Mouse (Mus musculus) CH12.LX (cell line): Measurements from ENCODE around the gene Ggact. TPM values are rescaled to one million over a fixed set of nuclear protein-coding genes. Genes with fewer than 3 reads are reported as not detected.
A peak's percentile ranks its signal among the peaks of the same experiment; 100 is the strongest.

Experiments used
- DNase-seq: peaks from one replicate; pipeline ENCODE4 v3.0.0-alpha.2; 2013; ENCODE audit errors: extremely low read depth
- H3K27ac ChIP-seq: 2 replicates; pipeline ENCODE4 v1.5.1; 2012; ENCODE audit warnings: low read depth, mild to moderate bottlenecking, control low read depth, moderate library complexity; ENCODE audit not compliant: insufficient read depth
- H3K27me3 ChIP-seq: replicated peaks from 2 replicates; pipeline ENCODE3; 2012; ENCODE audit warnings: inconsistent platforms
- H3K36me3 ChIP-seq, 2 experiments: replicated peaks in 1 of 2; 2 replicates each; pipeline versions ENCODE3 to v1.6.1; 2012; ENCODE audit warnings: inconsistent platforms in 1 of 2, low read length in 1 of 2, mild to moderate bottlenecking in 1 of 2, mixed read lengths in 1 of 2, moderate library complexity in 1 of 2; ENCODE audit not compliant: control insufficient read depth in 1 of 2, insufficient read depth in 1 of 2
- H3K4me1 ChIP-seq, 2 experiments: 2 replicates each; pipeline ENCODE4 v1.6.1; 2012; ENCODE audit warnings: inconsistent platforms in 1 of 2, moderate library complexity in 1 of 2; ENCODE audit not compliant: insufficient read depth in 2 of 2, control insufficient read depth in 1 of 2
- H3K4me2 ChIP-seq: 2 replicates; pipeline ENCODE4 v1.6.1; 2012; ENCODE audit warnings: low read depth, mild to moderate bottlenecking, control low read depth; ENCODE audit not compliant: poor library complexity, insufficient read depth, severe bottlenecking
- H3K4me3 ChIP-seq, 3 experiments: fragments of 150-350 bp in 1 of 3; sonication (generic) in 1 of 3; replicated peaks in 1 of 3; 2 replicates each; pipeline versions ENCODE3 to v1.5.1; 2011 to 2012; ENCODE audit warnings: low read depth in 2 of 3, low read length in 2 of 3, mild to moderate bottlenecking in 2 of 3, moderate library complexity in 2 of 3, control low read depth in 1 of 3, improper control_type of control experiment in 1 of 3, inconsistent platforms in 1 of 3, mixed read lengths in 1 of 3; ENCODE audit not compliant: poor library complexity in 1 of 3
- H3K79me2 ChIP-seq: replicated peaks from 2 replicates; pipeline ENCODE4 v1.6.1; 2012; ENCODE audit warnings: mild to moderate bottlenecking, moderate library complexity; ENCODE audit not compliant: control insufficient read depth, poor library complexity, insufficient read depth, severe bottlenecking; ENCODE audit errors: extremely low read depth
- H3K9ac ChIP-seq: 2 replicates; pipeline ENCODE4 v1.6.1; 2012; ENCODE audit warnings: low read depth, mild to moderate bottlenecking, control low read depth, moderate library complexity; ENCODE audit not compliant: insufficient read depth
- H3K9me3 ChIP-seq: replicated peaks from 2 replicates; pipeline ENCODE3; 2012; ENCODE audit warnings: low read length, inconsistent platforms, mixed read lengths
- BHLHE40 ChIP-seq: IDR thresholded peaks from 2 replicates; pipeline ENCODE4 v1.6.1; 2011; ENCODE audit warnings: mild to moderate bottlenecking, low read depth, low read length, improper control_type of control experiment
- CHD1 ChIP-seq: IDR thresholded peaks from 2 replicates; pipeline ENCODE4 v1.6.1; 2012; ENCODE audit warnings: low read depth, low read length, improper control_type of control experiment, inconsistent platforms
- CHD2 ChIP-seq: IDR thresholded peaks from 2 replicates; pipeline ENCODE4 v1.6.1; 2011; ENCODE audit warnings: low read length, improper control_type of control experiment
- CTCF ChIP-seq, 2 experiments: IDR thresholded peaks in 1 of 2; conservative IDR thresholded peaks in 1 of 2; 2 replicates each; pipeline ENCODE4 v1.5.1; 2011 to 2012; ENCODE audit warnings: low read depth in 2 of 2, low read length in 2 of 2, improper control_type of control experiment in 1 of 2, inconsistent platforms in 1 of 2, mild to moderate bottlenecking in 1 of 2, moderate library complexity in 1 of 2
- E2F4 ChIP-seq: IDR thresholded peaks from 2 replicates; pipeline ENCODE4 v1.6.1; 2011; ENCODE audit warnings: low read depth, low read length, improper control_type of control experiment; ENCODE audit not compliant: insufficient replicate concordance
- ELF1 ChIP-seq: IDR thresholded peaks from 2 replicates; pipeline ENCODE4 v1.6.1; 2014; ENCODE audit warnings: low read depth, mild to moderate bottlenecking, inconsistent platforms, low read length, improper control_type of control experiment
- EP300 ChIP-seq: IDR thresholded peaks from 2 replicates; pipeline ENCODE4 v1.6.1; 2011; ENCODE audit warnings: low read length, improper control_type of control experiment
- GABPA ChIP-seq: IDR thresholded peaks from 2 replicates; pipeline ENCODE4 v1.6.1; 2012; ENCODE audit warnings: low read depth, low read length, improper control_type of control experiment, inconsistent platforms; ENCODE audit not compliant: insufficient replicate concordance
- IRF4 ChIP-seq: IDR thresholded peaks from 2 replicates; pipeline ENCODE4 v1.6.1; 2014; ENCODE audit warnings: low read depth, mild to moderate bottlenecking, inconsistent platforms, low read length, improper control_type of control experiment
- JUND ChIP-seq: conservative IDR thresholded peaks from 2 replicates; pipeline ENCODE4 v1.6.1; 2011; ENCODE audit warnings: low read depth, low read length, improper control_type of control experiment
- MAX ChIP-seq: IDR thresholded peaks from 2 replicates; pipeline ENCODE4 v1.6.1; 2011; ENCODE audit warnings: low read length, improper control_type of control experiment
- MEF2A ChIP-seq: IDR thresholded peaks from 2 replicates; pipeline ENCODE4 v1.6.1; 2014; ENCODE audit warnings: low read depth, mild to moderate bottlenecking, inconsistent platforms, low read length, improper control_type of control experiment, borderline replicate concordance
- MXI1 ChIP-seq: IDR thresholded peaks from 2 replicates; pipeline ENCODE4 v1.6.1; 2011; ENCODE audit warnings: mild to moderate bottlenecking, low read depth, low read length, improper control_type of control experiment
- NELFE ChIP-seq: IDR thresholded peaks from 2 replicates; pipeline ENCODE4 v1.6.1; 2011; ENCODE audit warnings: low read depth, low read length, improper control_type of control experiment
- NRF1 ChIP-seq: IDR thresholded peaks from 2 replicates; pipeline ENCODE4 v1.6.1; 2014; ENCODE audit warnings: low read depth, mild to moderate bottlenecking, inconsistent platforms, low read length, improper control_type of control experiment, moderate library complexity
- POLR2A ChIP-seq: IDR thresholded peaks from 2 replicates; pipeline ENCODE4 v1.6.1; 2011; ENCODE audit warnings: low read depth, mild to moderate bottlenecking, improper control_type of control experiment, low read length
- POLR2AphosphoS2 ChIP-seq: IDR thresholded peaks from 2 replicates; pipeline ENCODE4 v1.6.1; 2011; ENCODE audit warnings: low read depth, low read length, improper control_type of control experiment
- RAD21 ChIP-seq: IDR thresholded peaks from 2 replicates; pipeline ENCODE4 v1.6.1; 2011; ENCODE audit warnings: low read depth, mild to moderate bottlenecking, low read length, improper control_type of control experiment, moderate library complexity
- RCOR1 ChIP-seq: conservative IDR thresholded peaks from 2 replicates; pipeline ENCODE4 v1.6.1; 2012; ENCODE audit warnings: low read depth, mild to moderate bottlenecking, inconsistent platforms, low read length, improper control_type of control experiment
- TBP ChIP-seq: conservative IDR thresholded peaks from 2 replicates; pipeline ENCODE4 v1.6.1; 2011; ENCODE audit warnings: low read depth, low read length, improper control_type of control experiment
- TCF12 ChIP-seq: IDR thresholded peaks from 2 replicates; pipeline ENCODE4 v1.6.1; 2014; ENCODE audit warnings: low read depth, mild to moderate bottlenecking, inconsistent platforms, low read length, improper control_type of control experiment
- UBTF ChIP-seq: IDR thresholded peaks from 2 replicates; pipeline ENCODE4 v1.6.1; 2012; ENCODE audit warnings: low read depth, mild to moderate bottlenecking, inconsistent platforms, low read length, improper control_type of control experiment, moderate library complexity
- USF1 ChIP-seq: IDR thresholded peaks from 2 replicates; pipeline ENCODE4 v1.6.1; 2014; ENCODE audit warnings: low read depth, mild to moderate bottlenecking, inconsistent platforms, low read length, improper control_type of control experiment
- USF2 ChIP-seq: conservative IDR thresholded peaks from 2 replicates; pipeline ENCODE4 v1.6.1; 2011; ENCODE audit warnings: low read depth, low read length, improper control_type of control experiment
- ZC3H11A ChIP-seq: IDR thresholded peaks from 2 replicates; pipeline ENCODE4 v1.6.1; 2012; ENCODE audit warnings: low read depth, mild to moderate bottlenecking, inconsistent platforms, low read length, improper control_type of control experiment
- ZNF384 ChIP-seq: IDR thresholded peaks from 2 replicates; pipeline ENCODE4 v1.6.1; 2012; ENCODE audit warnings: low read depth, low read length, improper control_type of control experiment, inconsistent platforms
- dilution Hi-C: fragments of 300-500 bp; cut with MboI; formaldehyde crosslinking; loops from 2 replicates; pipeline ENCODE4 v1.14.3; 2020; ENCODE audit warnings: low sequenced_read_pairs; ENCODE audit not compliant: extremely low pct_unique_long_range_greater_than_20kb, extremely low pct_ligation_motif_present
- in situ Hi-C: fragments of 300-500 bp; cut with MboI; formaldehyde crosslinking; loops from 3 replicates; pipeline ENCODE4 v1.14.3; 2019; ENCODE audit warnings: low sequenced_read_pairs, low pct_ligation_motif_present, low pct_unique_long_range_greater_than_20kb, mixed read lengths
- polyA plus RNA-seq: library from polyadenylated mRNA; unstranded; fragments of >175 nt; gene quantifications from 2 replicates; pipeline ENCODE4 v1.2.1, GENCODE M21; 2012; ENCODE audit warnings: low read depth; ENCODE audit not compliant: insufficient read length
- total RNA-seq, 2 experiments: library from RNA; depleted of rRNA; stranded (reverse); fragments of 300-350 nt in 1 of 2; fragments of >200 nt in 1 of 2; gene quantifications; 2 replicates each; pipeline ENCODE4 v1.2.3; 2012 to 2014

Gene Ggact
- total and polyA plus RNA-seq, 3 experiments, result 30.6 to 40.3 (median 31.7) TPM

GRCm38 (mm10) chr14:122902884-122903283, 10.7 kb downstream of the Ggact start:
- Histone ChIP-seq H3K79me2 (no peaks in the 10 kb centered on the region), H3K4me2 (no peak overlapping the region), H3K27ac (no peak overlapping the region), H3K4me1 (no peaks in the 10 kb centered on the region), H3K36me3 (peaks cover 17 to 65% of the 10 kb centered on the region in 2 experiments), H3K27me3 (no peaks in the 10 kb centered on the region), H3K4me3 (no peak overlapping the region)
- in situ Hi-C loops, result no loop called here
- TF ChIP-seq MEF2A (no peak), CTCF (conservative IDR thresholded peaks at IDR 0.05 in 1 of 2, IDR thresholded peaks at IDR 0.05 in 1 of 2; ENCODE audit: low read depth in 2 of 2, low read length in 2 of 2) (0 out of 4 replicates have a peak, but pooled peaks of 1 of the 2 experiments have one; percentile 9), CHD1 (no peak), NRF1 (no peak)
- TF ChIP-seq, all 38 proteins: peak for 1
- no peak overlapping the region for H3K9ac ChIP-seq
- H3K9me3 ChIP-seq, result no peaks in the 10 kb centered on the region
- dilution Hi-C loops, result no loop called here
- DNase-seq, result no peak

- no peak for DNase-seq
- TF ChIP-seq TBP, result no peak
- TF ChIP-seq MAX, result no peak
- no peak for TF ChIP-seq RCOR1
- no peak for TF ChIP-seq POLR2AphosphoS2
- TF ChIP-seq IRF4, result no peak
- no peak for TF ChIP-seq TCF12
- TF ChIP-seq ZNF384, result no peak
Measured at GRCm38 (mm10) chr14:122902136-122902535, 11.4 kb downstream of the Ggact start.

GRCm38 (mm10) chr14:122901715-122902114, 11.8 kb downstream of the Ggact start:
- Histone ChIP-seq H3K4me1 (no peaks in the 10 kb centered on the region), H3K4me3 (no peak overlapping the region), H3K79me2 (no peaks in the 10 kb centered on the region), H3K27ac (no peak overlapping the region), H3K9ac (no peak overlapping the region), H3K27me3 (no peaks in the 10 kb centered on the region), H3K4me2 (no peak overlapping the region), H3K36me3 (peaks cover 19 to 71% of the 10 kb centered on the region in 2 experiments), H3K9me3 (no peaks in the 10 kb centered on the region)
- in situ Hi-C loops, result no loop called here
- dilution Hi-C loops, result no loop called here
- TF ChIP-seq EP300 (no peak), RAD21 (no peak), CHD2 (no peak), ELF1 (no peak), BHLHE40 (no peak), POLR2A (no peak), NELFE (no peak), TCF12 (no peak), ZNF384 (no peak), UBTF (no peak), CHD1 (no peak), MAX (no peak), CTCF (conservative IDR thresholded peaks at IDR 0.05 in 1 of 2, IDR thresholded peaks at IDR 0.05 in 1 of 2; ENCODE audit: low read depth in 2 of 2, low read length in 2 of 2) (no peak), JUND (no peak), MXI1 (no peak), ZC3H11A (no peak), USF1 (no peak), E2F4 (no peak), USF2 (no peak), GABPA (no peak)
- no peak for DNase-seq

More at GRCm38 (mm10) chr14:122902136-122902535, 11.4 kb downstream of the Ggact start:
- Histone ChIP-seq H3K4me1 (no peaks in the 10 kb centered on the region), H3K4me3 (no peak overlapping the region), H3K9ac (no peak overlapping the region), H3K4me2 (no peak overlapping the region), H3K27me3 (no peaks in the 10 kb centered on the region), H3K36me3 (peaks cover 17 to 68% of the 10 kb centered on the region in 2 experiments), H3K9me3 (no peaks in the 10 kb centered on the region), H3K27ac (no peak overlapping the region), H3K79me2 (no peaks in the 10 kb centered on the region)
- dilution Hi-C loops (no loop called here), in situ Hi-C loops (no loop called here)
